Mouse (Mus musculus) ES-Bruce4 (cell line): ENCODE results near the gene Ikzf3. TPM values are rescaled to one million over a fixed set of nuclear protein-coding genes. Genes with fewer than 3 reads are reported as not detected.

Experiments
- H3K27ac ChIP-seq: 2 replicates; pipeline ENCODE4 v1.5.1; 2012; ENCODE audit warnings: low read length, inconsistent platforms; ENCODE audit not compliant: insufficient read depth
- H3K27me3 ChIP-seq: 2 replicates; pipeline ENCODE4 v1.6.1; 2012; ENCODE audit warnings: mild to moderate bottlenecking, low read length, inconsistent platforms; ENCODE audit not compliant: control insufficient read depth, poor library complexity, insufficient read depth, severe bottlenecking
- H3K36me3 ChIP-seq: 2 replicates; pipeline ENCODE4 v1.6.1; 2012; ENCODE audit warnings: inconsistent platforms, mild to moderate bottlenecking, low read length, moderate library complexity; ENCODE audit not compliant: control insufficient read depth, poor library complexity, insufficient read depth, severe bottlenecking
- H3K4me1 ChIP-seq: one replicate; pipeline ENCODE4 v1.8.1; 2011; ENCODE audit warnings: low read length; ENCODE audit not compliant: control insufficient read depth, insufficient read depth
- H3K4me3 ChIP-seq: 2 replicates; pipeline ENCODE4 v1.5.1; 2011; ENCODE audit warnings: low read depth, mild to moderate bottlenecking, low read length
- H3K9ac ChIP-seq: 2 replicates; pipeline ENCODE4 v1.6.1; 2012; ENCODE audit warnings: low read depth, mild to moderate bottlenecking, inconsistent platforms; ENCODE audit not compliant: poor library complexity, severe bottlenecking
- H3K9me3 ChIP-seq: replicated peaks from 2 replicates; pipeline ENCODE4 v1.6.1; 2012; ENCODE audit warnings: mild to moderate bottlenecking, low read length, inconsistent platforms; ENCODE audit not compliant: control insufficient read depth, poor library complexity, insufficient read depth, severe bottlenecking
- CTCF ChIP-seq: IDR thresholded peaks from one replicate; pipeline ENCODE4 v1.8.1; 2011; ENCODE audit warnings: low read depth, low read length
- EP300 ChIP-seq: IDR thresholded peaks from 2 replicates; pipeline ENCODE4 v1.6.1; 2011; ENCODE audit warnings: low read depth, low read length; ENCODE audit not compliant: insufficient read depth
- POLR2A ChIP-seq: IDR thresholded peaks from one replicate; pipeline ENCODE4 v1.8.1; 2011; ENCODE audit warnings: low read length; ENCODE audit not compliant: insufficient read depth
- polyA plus RNA-seq: library from polyadenylated mRNA; stranded (reverse); fragments of >200 nt; gene quantifications from 2 replicates; pipeline ENCODE4 v1.2.4, GENCODE M21; 2011; ENCODE audit warnings: low read depth; ENCODE audit not compliant: missing spikeins, insufficient read depth, insufficient read length

Ikzf3 gene
- polyA plus RNA-seq, 1 experiment: not detected

DNA sequence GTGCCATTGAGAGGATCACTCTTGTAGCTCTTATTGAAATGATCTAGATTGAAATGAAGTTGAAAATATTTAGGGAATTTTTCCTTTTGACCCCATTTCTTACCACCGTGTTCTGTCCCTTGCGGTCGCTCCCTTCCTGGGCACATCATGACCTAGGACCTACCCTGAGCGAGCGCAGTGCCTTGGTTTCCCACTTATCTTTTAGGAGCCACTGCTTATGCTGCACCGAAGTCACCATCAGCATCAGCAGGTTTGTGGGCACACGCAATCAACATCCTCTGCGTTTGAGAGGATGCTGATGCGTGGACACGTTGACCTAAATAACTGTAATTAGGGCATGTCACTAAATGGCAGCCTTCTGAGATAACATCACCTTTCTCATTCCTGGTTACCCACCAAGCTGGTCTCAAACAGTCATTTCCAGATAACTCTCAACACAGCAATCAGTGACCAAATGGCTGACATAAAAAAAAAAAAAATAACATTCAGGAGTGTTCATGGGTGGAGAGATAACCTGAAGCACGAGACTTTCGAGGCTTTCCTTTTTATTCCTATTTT is 65.8 kb downstream of the Ikzf3 start:
- Histone ChIP-seq H3K36me3 (no peaks in the 10 kb centered on the region), H3K4me1 (no peaks in the 10 kb centered on the region)

DNA sequence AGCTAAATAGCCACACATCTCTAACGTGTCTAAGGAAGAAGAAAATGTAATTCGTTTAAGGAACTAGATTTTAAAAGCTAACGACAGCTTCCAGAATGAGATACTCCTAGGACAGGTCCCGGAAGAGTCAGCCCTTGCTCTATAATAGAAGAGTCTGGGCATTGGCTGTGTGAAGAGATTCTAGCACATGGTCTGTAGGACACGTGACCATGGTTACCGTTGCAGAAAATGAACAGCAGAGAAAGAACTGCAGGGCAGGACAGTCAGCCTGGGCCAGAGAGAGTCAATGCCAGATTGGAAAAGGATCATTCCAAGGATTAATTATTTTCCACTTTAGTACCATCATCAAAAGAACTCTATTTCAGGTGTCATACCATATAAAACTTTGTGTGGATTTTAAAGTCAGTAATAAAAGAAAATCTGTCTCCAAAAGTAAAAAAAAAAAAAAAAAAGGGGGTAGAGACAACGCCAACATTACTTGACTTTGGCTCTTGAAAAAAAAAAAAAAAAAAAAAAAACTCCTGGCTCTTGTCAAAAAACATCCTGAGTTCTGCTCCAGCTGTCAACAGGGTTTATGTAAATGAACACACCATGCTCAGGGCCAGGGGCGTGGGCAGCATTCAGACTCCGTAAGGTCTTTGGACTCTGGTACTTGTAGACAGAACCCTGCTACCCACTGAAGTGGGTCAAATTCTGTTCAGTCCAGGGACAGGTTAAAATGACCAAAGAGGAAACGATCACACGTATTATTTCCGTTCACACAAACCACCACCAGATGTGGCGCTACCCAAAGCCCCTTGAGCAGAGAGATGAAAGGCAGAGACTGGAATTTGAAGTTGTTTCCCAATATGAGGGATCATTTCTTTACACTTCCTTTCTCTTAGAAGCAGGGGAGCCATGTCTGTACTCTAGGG is 66.5 kb downstream of the Ikzf3 start:
- H3K9ac ChIP-seq: no peak overlapping the region
- H3K4me1 ChIP-seq: no peaks in the 10 kb centered on the region
- TF ChIP-seq EP300: no peak
- TF ChIP-seq POLR2A: no peak
- no peak for TF ChIP-seq CTCF
- H3K36me3 ChIP-seq: no peaks in the 10 kb centered on the region
- H3K27me3 ChIP-seq: no peaks in the 10 kb centered on the region; the same call in 1 of the 2 replicates
- H3K4me3 ChIP-seq: no peak overlapping the region
- H3K9me3 ChIP-seq: no peaks in the 10 kb centered on the region
- H3K27ac ChIP-seq: no peak overlapping the region

More for the DNA sequence above, 65.8 kb downstream of the Ikzf3 start:
- Histone ChIP-seq H3K4me3 (no peak overlapping the region), H3K9ac (no peak overlapping the region), H3K27me3 (no peaks in the 10 kb centered on the region; the same call in 1 of the 2 replicates), H3K9me3 (no peaks in the 10 kb centered on the region), H3K27ac (no peak overlapping the region)
- TF ChIP-seq CTCF (no peak), EP300 (no peak)

DNA sequence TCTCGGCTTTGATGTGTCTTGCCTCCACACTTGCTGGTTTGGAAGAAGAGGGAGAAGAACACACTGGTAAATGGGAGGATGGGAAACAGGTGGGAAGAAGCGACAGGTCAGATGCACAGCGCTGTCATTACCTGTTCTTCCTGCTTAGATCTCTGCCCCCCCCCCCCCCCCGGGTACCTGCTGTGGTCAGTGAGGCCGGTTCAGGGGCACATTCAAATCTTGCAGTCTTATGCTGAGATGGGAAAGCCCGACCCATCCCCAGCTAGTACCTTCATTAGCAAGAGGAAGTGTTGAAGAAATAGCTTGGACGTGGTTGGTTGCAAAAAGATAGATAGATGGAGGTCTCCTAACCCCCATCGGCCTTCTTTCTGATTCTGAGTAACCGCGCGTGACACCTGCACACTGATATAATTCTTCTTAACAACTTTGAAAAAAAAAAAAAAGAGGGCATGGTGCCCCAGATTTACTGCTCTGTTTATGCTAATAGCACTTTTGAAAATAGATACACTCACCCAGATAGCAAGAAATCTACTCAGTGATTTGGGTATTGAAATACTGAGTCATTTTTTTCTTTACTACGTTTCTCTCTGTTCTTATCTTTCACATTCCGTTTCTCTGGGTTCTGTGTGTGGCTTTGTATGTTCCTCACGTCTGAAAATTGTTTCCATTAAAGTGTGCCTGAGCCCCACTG is 68.7 kb downstream of the Ikzf3 start:
- Histone ChIP-seq H3K4me1 (no peaks in the 10 kb centered on the region), H3K4me3 (no peak overlapping the region), H3K9me3 (no peaks in the 10 kb centered on the region), H3K27ac (no peak overlapping the region), H3K9ac (no peak overlapping the region), H3K27me3 (no peaks in the 10 kb centered on the region; the same call in 1 of the 2 replicates), H3K36me3 (no peaks in the 10 kb centered on the region)
- TF ChIP-seq CTCF (no peak), EP300 (no peak), POLR2A (no peak)

DNA sequence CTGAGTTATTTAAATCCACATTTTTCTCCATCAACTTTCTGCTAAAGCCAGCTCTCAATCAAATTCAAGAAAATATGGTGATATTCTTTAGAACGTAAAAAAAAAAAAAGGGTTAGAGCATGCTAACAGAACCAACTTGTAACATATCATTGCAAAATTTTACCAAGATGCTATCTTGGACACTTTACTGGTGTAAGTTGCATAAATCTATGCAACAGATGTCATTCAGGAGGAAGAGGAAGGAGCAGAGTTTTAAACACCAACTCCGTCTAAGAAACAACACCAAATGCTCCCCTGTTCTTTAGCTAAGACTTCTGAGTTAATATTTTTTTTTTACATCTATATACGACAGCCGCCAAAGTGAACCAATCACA is 69.4 kb downstream of the Ikzf3 start:
- Histone ChIP-seq H3K9me3 (no peaks in the 10 kb centered on the region), H3K9ac (no peak overlapping the region), H3K27me3 (no peaks in the 10 kb centered on the region; the same call in 1 of the 2 replicates), H3K4me3 (no peak overlapping the region), H3K36me3 (no peaks in the 10 kb centered on the region), H3K4me1 (no peaks in the 10 kb centered on the region), H3K27ac (no peak overlapping the region)
- TF ChIP-seq POLR2A: no peak
- no peak for TF ChIP-seq CTCF
- TF ChIP-seq EP300: no peak

DNA sequence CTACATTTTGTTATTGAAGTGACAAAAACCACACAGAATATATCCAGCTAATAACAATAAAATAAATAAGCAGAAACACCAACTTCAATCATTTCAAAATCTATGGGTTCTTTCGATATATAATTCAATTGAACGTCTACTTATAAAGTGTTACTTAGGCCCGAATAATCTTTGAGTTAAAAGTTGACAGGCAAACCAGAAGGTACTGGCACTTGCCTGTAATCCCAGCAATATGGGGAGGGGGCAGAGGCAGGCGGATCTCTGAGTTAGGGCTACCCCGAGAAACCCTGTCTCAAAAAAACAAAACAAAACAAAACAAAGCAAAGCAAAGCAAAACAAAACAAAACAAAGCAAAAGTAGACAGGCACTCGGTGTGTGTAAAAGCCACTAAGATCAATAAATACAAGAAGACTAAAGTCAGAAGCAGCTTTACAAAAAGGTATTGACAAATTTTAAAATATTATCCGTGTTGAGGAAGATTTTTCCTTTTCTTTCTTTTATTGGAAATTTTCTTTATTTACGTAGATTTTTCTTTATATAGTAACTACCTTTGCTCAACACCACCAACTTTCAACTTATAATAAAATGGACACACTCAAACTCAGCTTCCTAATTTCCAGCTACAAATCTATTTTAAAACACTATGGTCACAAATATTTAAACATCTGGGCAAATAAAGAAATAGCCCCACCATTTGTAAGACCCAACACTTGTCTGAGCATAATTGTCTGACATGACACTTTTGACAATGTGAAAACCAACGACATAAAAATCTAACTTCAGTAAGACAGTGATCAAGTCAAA is 70.0 kb downstream of the Ikzf3 start:
- TF ChIP-seq EP300: no peak
- no peak for TF ChIP-seq POLR2A
- no peak for TF ChIP-seq CTCF
- no peaks in the 10 kb centered on the region for H3K36me3 ChIP-seq
- H3K4me3 ChIP-seq: no peak overlapping the region

More for the DNA sequence above, 70.0 kb downstream of the Ikzf3 start:
- Histone ChIP-seq H3K4me1 (no peaks in the 10 kb centered on the region), H3K27me3 (no peaks in the 10 kb centered on the region; the same call in 1 of the 2 replicates), H3K27ac (no peak overlapping the region), H3K9ac (no peak overlapping the region), H3K9me3 (no peaks in the 10 kb centered on the region)
